Mouse (Mus musculus) left cerebral cortex, postnatal 14 days (tissue): Measurements from ENCODE around the gene Nme4. TPM values are rescaled to one million over a fixed set of nuclear protein-coding genes. Genes with fewer than 3 reads are reported as not detected.

Experiments
- DNase-seq, 2 experiments: peaks; one replicate each; pipeline ENCODE4 v3.0.0; 2021 to 2022; ENCODE audit warnings: low spot score in 2 of 2, mixed read lengths in 1 of 2
- intact Hi-C: fragments of 180-260 bp; cut with DNase I; formaldehyde crosslinking; loops from one replicate; pipeline ENCODE4 v1.15.1; 2025
- total RNA-seq, 2 experiments: library from RNA; stranded (reverse); gene quantifications; 2 replicates each; pipeline ENCODE4 v1.2.3; 2021

Nme4 gene
- total RNA-seq, 2 experiments from 2014 or later, result 2.6 to 3.4 TPM

GRCm38 (mm10) chr17:26070136-26070535, 25.3 kb downstream of the Nme4 start:
- intact Hi-C loops, result no loop called here
- no peak for DNase-seq

- intact Hi-C loops, result no loop called here
- peak; percentile 70 to 78 for DNase-seq
Measured at GRCm38 (mm10) chr17:26068831-26069739, 26.3 kb downstream of the Nme4 start, which contains the start of gene Rab11fip3. Gene Rab11fip3 (minus strand): TSS chr17:26069555.

DNA sequence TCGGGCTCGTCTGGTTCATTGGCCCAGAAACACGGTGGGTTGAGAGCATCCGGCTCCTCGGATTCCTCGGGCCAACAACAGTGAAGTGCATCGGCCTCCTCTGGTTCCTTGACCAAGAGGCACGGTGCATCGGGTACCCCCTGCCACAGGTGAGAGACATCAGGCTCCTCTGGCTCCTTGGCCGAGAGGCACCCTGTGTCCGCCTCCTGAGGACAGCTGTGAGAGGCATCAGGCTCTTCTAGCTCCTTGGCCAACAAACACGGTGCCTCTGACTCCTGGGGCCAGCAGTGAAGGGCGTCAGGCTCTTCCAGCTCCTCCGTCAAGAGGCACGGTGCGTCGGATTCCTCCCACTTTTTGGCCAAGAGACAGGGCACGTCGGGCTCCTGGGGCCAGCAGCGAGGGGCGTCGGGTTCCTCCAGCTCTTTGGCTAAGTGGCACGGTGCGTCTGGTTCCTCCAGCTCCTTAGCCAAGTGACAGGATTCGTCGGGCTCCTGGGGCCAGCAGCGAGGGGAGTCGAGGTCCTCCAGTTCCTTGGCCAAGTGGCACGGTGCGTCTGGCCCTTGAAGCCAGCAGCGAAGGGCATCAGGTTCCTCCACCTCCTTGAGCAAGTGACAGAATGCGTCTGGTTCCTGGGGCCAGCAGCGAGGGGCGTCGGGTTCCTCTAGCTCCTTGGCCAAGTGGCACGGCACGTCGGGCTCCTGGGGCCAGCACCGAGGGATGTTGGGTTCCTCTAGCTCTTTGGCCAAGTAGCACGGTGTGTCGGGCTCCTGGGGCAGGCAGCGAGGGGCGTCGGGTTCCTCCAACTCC, 27.2 kb downstream of the Nme4 start:
- DNase-seq, result peak in 1 of 2 experiments; percentile 13
- intact Hi-C loops, result no loop called here

DNA sequence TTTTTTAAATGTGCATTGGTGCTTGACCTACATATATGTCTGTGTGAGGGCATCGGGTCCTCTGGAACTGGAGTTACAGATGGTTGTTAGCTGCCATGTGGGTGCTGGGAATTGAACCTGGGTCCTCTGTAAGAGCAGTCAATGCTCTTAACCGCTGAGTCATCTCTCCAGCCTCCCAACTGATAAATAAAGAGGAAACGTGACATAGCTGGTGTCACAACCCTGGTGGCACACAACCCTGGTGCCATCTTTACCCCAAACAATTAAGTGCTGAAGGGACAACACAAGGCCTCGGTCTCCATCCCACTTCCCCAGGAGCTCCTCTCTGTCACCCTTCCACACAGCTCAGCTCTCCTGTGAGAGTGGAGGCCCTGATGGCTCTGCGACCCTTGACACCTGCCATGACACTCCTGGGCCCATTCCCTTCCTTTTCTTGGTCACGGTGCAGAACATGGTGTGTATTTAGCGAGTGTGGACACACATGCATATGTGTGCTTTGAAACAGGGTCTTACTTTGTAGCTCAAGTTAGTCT, 28.8 kb downstream of the Nme4 start:
- no peak for DNase-seq
- intact Hi-C loops, result no loop called here

DNA sequence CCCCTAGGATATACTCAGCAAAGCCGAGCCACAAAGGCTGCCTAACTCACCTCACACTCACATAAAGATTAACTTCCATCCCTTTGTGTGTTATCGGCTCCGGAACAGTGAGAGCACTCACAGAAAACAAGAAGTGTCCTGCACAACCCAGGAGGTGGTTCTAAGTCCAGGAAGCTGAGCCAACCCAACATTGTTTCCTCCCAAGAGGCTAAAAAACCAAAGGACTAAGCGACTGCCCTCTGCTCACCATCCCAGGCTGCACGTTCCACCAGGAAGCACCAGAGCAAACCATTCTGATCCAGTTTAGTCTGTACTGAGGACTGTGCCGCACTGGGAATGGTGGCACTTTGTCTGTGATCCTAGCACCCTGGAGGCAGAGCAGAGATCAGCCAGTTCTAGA, 30.5 kb downstream of the Nme4 start:
- DNase-seq, result no peak
- intact Hi-C loops, result no loop called here

DNA sequence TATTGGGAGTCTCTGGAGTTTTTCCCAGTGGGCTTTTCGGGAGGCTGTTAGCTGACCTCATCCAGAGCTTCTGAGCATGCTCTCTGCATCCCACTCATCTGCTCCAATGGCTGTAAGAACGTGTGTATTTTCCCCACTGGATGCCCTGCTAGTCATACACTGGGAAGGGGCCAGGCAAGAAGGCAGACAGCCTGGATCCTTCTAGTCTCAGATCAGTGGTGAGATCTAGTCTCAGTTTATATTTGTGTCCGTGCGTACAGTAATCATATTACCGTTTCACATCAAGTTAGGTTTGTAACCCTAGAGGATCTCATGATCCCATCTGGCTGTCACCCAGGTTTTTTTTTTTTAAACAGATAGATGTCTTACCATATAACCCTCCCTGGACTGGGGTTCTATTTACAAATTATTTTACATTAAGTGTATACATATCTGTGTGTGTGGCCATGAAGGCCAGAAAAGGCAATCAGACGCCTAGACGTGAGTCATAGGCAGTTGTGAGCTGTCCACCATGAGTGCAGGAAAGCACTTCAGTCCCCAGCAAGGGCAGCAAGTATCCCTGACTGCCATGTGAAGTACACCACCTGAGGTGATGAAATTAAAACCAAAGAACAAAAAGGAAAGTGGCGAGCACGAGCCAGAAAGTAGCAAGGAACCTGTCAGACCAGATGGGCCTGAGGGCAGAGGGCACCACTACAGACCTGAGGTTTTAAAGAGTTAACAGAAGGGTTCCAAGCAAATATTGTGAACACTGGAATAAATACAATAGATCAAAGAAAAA, 37.4 kb downstream of the Nme4 start:
- DNase-seq, result peak in 1 of 2 experiments; percentile 42
- intact Hi-C loops, result no loop called here

DNA sequence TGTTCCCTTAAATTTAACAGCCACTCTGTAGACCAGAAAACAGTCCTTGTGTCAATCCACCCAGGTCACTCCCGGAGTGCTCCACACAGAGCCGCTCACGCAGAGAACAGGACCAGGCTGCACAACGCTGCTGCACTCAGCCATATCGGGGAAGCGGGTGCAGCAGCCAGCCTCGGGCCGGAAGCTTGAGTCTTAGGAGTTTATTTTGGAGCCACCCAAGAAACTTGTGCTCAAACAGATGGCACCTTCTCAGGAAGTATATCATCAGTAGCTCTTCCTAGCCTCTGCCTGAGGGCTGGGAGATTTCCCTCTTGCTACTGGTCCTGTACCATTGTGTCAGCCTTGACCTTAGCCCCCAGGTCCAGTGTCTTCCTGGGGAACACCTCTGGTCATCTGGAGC, 38.1 kb downstream of the Nme4 start:
- intact Hi-C loops, result no loop called here
- DNase-seq, result peak; percentile 47 to 55

- intact Hi-C loops, result no loop called here
- no peak for DNase-seq
Measured at GRCm38 (mm10) chr17:26055164-26055563, 40.2 kb downstream of the Nme4 start.

DNA sequence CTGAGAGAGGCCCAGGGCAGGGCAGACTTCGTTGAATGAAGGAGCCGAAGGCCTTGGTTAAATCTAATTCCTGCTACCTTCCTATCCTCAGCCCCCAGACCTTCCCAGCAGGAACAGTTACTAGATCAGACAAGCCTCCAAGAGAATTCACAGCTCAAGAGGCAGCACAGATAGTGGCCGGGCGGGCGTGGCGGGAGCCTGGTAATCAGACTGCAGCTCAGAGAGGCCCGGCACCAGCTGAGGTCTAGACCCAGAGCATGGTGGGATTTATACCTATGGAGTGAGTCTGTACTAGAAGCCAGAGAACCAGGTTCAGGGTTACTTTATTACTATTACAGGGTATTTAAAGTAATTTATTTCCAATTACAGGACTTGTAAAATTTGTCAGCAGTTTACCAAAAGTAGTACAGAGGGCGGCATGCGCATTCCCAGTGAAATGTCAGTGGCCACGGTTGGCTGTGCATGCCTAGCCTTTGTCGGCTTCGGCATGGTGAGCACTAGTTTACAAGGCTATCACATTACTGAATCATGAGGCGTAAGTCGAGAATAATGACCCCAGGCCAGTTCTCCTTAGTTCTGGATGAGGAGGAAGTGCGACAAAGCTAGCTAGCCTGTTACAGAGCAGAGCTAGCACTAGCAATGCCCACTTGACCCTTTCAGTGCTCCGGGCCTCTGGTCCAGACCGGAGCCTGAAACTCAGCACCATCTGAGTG, 41.1 kb downstream of the Nme4 start:
- no peak for DNase-seq
- intact Hi-C loops, result no loop called here

DNA sequence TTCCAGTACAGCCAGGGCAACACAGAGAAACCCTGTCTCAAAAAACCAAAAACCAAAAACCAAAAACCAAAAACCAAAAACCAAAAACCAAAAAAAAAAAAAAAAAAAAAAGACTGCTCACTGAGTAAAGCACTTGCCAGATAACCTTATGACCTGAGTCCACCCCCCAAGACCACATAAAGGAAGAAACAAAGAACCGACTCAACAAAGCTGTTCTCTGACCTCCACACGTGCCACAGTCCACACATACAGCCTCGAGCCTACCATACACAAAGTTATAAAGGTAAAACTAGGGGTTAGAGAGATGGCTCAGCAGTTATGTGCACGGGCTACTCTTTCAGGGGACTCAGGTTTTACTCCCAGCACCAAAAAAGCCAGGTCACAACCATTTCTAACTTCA, 42.7 kb downstream of the Nme4 start:
- no peak for DNase-seq
- intact Hi-C loops, result no loop called here

GRCm38 (mm10) chr17:26052074-26052473, 43.3 kb downstream of the Nme4 start:
- no peak for DNase-seq
- intact Hi-C loops, result no loop called here

- intact Hi-C loops, result no loop called here
- no peak for DNase-seq
Measured at GRCm38 (mm10) chr17:26048118-26048517, 47.3 kb downstream of the Nme4 start.

- DNase-seq, result no peak
- intact Hi-C loops, result no loop called here
Measured at GRCm38 (mm10) chr17:26046253-26046997, 49.0 kb downstream of the Nme4 start.

DNA sequence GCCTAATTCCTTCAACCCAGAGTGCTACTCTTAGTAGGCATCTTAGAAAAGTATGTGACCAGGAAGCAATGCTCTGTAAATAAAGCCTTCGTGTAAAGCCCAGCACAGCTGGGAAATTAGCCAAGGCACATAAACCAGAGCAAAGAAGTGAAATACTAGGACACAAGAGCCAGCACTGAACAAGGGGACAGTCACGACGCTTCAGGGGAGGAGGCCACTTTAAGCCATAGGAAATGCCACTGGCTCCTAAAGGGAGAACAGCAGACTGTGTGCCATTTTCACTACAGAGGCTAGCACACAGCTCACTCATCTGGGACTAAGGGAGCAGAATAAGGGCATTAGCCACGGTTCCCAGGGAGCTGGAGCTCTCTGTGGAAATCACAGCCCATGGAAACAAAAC, 50.1 kb downstream of the Nme4 start:
- intact Hi-C loops, result no loop called here
- no peak for DNase-seq

- intact Hi-C loops, result loop anchor here (5.0 kb wide), 1 partner anchor 49 kb away; the partner anchor contains the start of gene Decr2
Measured at GRCm38 (mm10) chr17:26043249-26043636, 52.2 kb downstream of the Nme4 start.

DNA sequence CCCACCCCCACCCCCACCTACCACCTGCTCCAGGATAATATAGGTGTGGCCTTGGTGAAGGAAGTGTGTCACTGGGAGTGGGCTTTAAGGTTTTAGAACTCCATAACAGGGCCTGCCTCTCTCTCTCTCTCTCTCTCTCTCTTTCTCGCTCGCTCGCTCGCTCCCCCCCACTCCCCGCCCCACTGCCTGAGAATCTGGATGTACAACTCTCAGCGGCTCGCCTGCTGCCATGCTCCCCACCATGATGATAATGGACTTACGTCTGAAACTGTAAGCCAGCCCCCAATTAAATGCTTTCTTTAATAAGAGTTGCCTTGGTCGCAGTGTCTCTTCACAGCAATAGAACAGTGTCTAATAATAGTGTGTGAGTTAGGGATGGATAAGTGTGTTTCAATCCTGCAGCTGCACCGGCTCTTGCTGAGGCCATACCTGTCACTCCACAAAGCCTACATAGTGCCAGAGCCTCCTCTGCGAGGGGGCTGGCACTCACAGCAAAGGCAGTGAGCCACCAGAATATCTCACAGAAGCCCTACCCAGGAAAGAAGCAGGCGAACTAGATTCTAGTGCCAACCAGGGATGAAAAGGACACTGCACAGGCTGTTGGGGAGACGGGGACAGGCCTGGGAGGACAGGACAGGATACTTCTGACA, 52.7 kb downstream of the Nme4 start:
- intact Hi-C loops, result loop anchor here (5.0 kb wide), 1 partner anchor 50 kb away; the partner anchor contains the start of gene Decr2
- DNase-seq, result peak; percentile 39 to 77

More at GRCm38 (mm10) chr17:26043249-26043636, 52.2 kb downstream of the Nme4 start:
- DNase-seq, result peak; percentile 78 to 88
